Mouse (Mus musculus) forebrain, embryonic 12.5 days (tissue): ENCODE measurements at regions not wholly inside any gene's neighbourhood (a gene's known extent, or its start where the extent isn't known, plus 50 kb on each side); places are given as distances from the start of the nearest gene placed in this dataset.
"Not testable (repeated sequence)": the region's sequence is repeated elsewhere in the genome, so short reads cannot be mapped to it uniquely, and the experiment has no call there.

Experiments used
- ATAC-seq: fragments of 200-750 bp; cut with Nextera tagmentation; 2 replicates; pipeline ENCODE4 v1.8.0; 2017; ENCODE audit warnings: moderate TSS enrichment; ENCODE audit not compliant: low FRiP score
- H3K27ac ChIP-seq: fragments of 300-500 bp; sonication (generic); 2 replicates; pipeline ENCODE4 v1.5.1; 2016; ENCODE audit warnings: mild to moderate bottlenecking
- H3K27me3 ChIP-seq: fragments of 300-500 bp; sonication (generic); 2 replicates; pipeline ENCODE4 v1.6.1; 2016; ENCODE audit warnings: mild to moderate bottlenecking
- H3K36me3 ChIP-seq: fragments of 300-500 bp; sonication (generic); replicated peaks from 2 replicates; pipeline ENCODE4 v1.6.1; 2016; ENCODE audit warnings: mild to moderate bottlenecking
- H3K4me1 ChIP-seq: fragments of 300-500 bp; sonication (generic); 2 replicates; pipeline ENCODE4 v1.6.1; 2016
- H3K4me2 ChIP-seq: fragments of 300-500 bp; sonication (generic); 2 replicates; pipeline ENCODE4 v1.6.1; 2016; ENCODE audit warnings: mild to moderate bottlenecking, moderate library complexity
- H3K4me3 ChIP-seq: fragments of 300-500 bp; sonication (generic); replicated peaks from 2 replicates; pipeline ENCODE4 v1.5.1; 2016; ENCODE audit warnings: mild to moderate bottlenecking
- H3K9ac ChIP-seq: fragments of 300-500 bp; sonication (generic); 2 replicates; pipeline ENCODE4 v1.6.1; 2016; ENCODE audit warnings: mild to moderate bottlenecking
- H3K9me3 ChIP-seq: fragments of 300-500 bp; sonication (generic); 2 replicates; pipeline ENCODE4 v1.6.1; 2016
- WGBS: fragments of 180-500 bp; shearing (Covaris S2); methylation state at CpG from one replicate; pipeline ENCODE4 v1.1.7; 2016; 5-methylcytosine and 5-hydroxymethylcytosine counted together

DNA sequence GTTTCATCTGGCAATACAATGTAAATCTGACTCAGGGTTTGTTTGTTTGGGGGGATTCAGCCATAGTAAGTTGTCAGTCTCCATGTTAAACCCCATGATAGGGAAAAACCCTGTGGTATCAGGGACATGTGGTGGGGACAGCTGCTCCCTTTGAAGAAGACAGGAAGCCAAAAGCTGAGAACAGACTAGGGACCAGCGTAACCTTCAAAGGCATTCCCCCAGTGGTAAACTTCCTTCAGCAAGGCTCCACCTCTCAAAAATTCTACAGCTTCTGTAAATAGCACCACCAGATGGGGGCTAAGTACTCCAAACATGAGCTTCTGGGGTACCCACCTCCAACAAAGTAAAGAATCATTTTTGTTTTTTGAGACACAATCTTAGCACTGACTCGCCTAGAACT, 476.0 kb upstream of the Fam160b2 start:
- Histone ChIP-seq H3K4me2 (no peak overlapping the region), H3K27me3 (no peaks in the 10 kb centered on the region), H3K36me3 (no peaks in the 10 kb centered on the region), H3K27ac (no peak overlapping the region), H3K4me3 (no peak overlapping the region), H3K9me3 (no peaks in the 10 kb centered on the region), H3K9ac (no peak overlapping the region), H3K4me1 (no peaks in the 10 kb centered on the region)
- 81% methylated on average over 2 of the region's 2 CpGs for WGBS
- ATAC-seq = no peak

DNA sequence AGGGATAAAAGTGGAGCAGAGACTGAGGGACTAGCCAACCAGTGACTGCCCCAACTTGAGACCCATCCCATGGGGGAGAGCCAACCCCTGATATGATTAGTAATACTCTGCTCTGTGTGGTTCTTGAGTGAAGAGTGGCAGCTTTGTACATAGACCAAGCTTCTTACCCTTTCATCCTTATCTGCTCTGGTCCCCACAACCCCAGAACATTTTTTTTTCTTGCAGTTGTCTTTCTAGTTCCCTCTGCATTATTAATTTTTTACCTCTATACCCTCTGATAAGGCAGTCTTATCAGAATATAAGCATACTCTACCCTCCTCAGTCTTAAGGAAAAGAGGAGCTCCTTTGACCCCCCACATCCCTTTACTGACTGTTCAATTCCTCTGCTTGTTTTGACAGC, 474.4 kb upstream of the Fam160b2 start:
- H3K27me3 ChIP-seq = no peaks in the 10 kb centered on the region
- H3K9ac ChIP-seq = no peak overlapping the region
- no peak overlapping the region for H3K4me2 ChIP-seq
- H3K27ac ChIP-seq = no peak overlapping the region
- no peak for ATAC-seq
- H3K4me1 ChIP-seq = no peaks in the 10 kb centered on the region
- H3K4me3 ChIP-seq = no peak overlapping the region
- no peaks in the 10 kb centered on the region for H3K36me3 ChIP-seq
- H3K9me3 ChIP-seq = peaks cover 3% of the 10 kb centered on the region; the same call in 1 of the 2 replicates

DNA sequence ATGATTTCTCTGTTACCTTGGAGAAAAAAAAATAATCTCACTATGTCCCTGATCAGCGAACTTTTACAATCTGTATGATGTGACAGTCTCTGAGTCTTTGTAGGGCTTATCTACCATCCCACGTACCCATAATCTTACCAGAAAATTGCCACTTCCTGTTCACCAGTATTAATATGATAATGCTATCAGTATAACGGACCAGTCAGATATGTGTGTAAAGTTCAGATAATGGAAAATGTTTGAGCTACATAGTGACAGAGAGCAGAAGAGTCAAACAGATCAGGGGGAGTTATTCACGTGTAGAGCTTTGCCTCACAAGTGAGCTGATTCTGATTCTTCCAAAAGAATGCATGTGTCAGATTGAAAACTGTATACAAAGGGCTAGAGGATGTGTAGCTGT, 466.0 kb upstream of the Fam160b2 start:
- Histone ChIP-seq H3K4me3 (no peak overlapping the region), H3K4me2 (no peak overlapping the region), H3K9ac (no peak overlapping the region), H3K4me1 (no peaks in the 10 kb centered on the region), H3K27ac (no peak overlapping the region), H3K27me3 (no peaks in the 10 kb centered on the region), H3K36me3 (no peaks in the 10 kb centered on the region), H3K9me3 (peaks cover 3% of the 10 kb centered on the region; the same call in 1 of the 2 replicates)
- ATAC-seq = no peak
- 86% methylated on average over 4 of the region's 4 CpGs for WGBS

DNA sequence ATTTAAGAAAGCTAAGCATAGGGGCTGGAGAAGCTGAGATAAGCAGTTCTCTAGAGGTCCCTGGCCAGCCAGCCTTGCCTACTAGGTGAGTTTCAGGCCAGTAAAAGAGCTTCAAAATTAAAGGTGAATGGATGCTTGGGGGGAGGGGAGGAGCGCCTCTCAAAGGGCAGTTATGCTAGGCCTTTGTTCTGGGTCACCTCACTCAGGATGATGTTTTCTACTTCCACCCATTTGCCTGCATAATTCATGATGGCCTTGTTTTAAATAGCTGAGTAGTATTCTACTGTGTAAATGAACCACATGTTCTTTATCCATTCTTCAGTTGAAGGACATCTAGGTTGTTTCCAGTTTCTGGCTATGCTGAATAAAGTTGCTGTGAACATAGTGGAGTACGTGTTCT, 457.0 kb upstream of the Fam160b2 start:
- 80% methylated on average over 2 of the region's 2 CpGs for WGBS
- no peak overlapping the region for H3K9ac ChIP-seq
- no peak overlapping the region for H3K4me3 ChIP-seq
- H3K27ac ChIP-seq = no peak overlapping the region
- no peak overlapping the region for H3K4me2 ChIP-seq
- H3K4me1 ChIP-seq = no peaks in the 10 kb centered on the region
- no peaks in the 10 kb centered on the region for H3K9me3 ChIP-seq
- ATAC-seq = no peak
- H3K27me3 ChIP-seq = no peaks in the 10 kb centered on the region
- H3K36me3 ChIP-seq = no peaks in the 10 kb centered on the region

DNA sequence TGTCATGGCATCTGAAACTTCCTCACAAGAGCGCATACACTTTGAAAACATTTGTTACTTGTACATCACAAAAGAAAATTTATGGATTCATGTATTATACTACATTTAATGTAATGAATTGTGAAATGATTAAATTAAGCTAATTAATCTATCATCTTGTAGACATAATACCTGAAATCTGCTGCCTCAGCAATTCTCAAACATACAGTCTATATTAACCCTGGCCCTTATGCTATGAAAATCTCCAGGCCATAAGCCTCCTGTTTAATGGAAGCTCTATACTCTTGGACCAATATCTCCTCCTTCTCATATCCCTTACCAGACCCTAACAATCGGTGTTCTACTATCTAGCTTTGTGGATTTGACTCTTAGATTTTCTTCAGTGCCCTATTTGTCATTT, 455.8 kb upstream of the Fam160b2 start:
- no peak for ATAC-seq
- Histone ChIP-seq H3K27me3 (no peaks in the 10 kb centered on the region), H3K9ac (no peak overlapping the region), H3K9me3 (no peaks in the 10 kb centered on the region), H3K27ac (no peak overlapping the region), H3K4me1 (no peaks in the 10 kb centered on the region), H3K4me2 (no peak overlapping the region), H3K4me3 (no peak overlapping the region), H3K36me3 (no peaks in the 10 kb centered on the region)
- 94% methylated on average over 2 of the region's 2 CpGs for WGBS

DNA sequence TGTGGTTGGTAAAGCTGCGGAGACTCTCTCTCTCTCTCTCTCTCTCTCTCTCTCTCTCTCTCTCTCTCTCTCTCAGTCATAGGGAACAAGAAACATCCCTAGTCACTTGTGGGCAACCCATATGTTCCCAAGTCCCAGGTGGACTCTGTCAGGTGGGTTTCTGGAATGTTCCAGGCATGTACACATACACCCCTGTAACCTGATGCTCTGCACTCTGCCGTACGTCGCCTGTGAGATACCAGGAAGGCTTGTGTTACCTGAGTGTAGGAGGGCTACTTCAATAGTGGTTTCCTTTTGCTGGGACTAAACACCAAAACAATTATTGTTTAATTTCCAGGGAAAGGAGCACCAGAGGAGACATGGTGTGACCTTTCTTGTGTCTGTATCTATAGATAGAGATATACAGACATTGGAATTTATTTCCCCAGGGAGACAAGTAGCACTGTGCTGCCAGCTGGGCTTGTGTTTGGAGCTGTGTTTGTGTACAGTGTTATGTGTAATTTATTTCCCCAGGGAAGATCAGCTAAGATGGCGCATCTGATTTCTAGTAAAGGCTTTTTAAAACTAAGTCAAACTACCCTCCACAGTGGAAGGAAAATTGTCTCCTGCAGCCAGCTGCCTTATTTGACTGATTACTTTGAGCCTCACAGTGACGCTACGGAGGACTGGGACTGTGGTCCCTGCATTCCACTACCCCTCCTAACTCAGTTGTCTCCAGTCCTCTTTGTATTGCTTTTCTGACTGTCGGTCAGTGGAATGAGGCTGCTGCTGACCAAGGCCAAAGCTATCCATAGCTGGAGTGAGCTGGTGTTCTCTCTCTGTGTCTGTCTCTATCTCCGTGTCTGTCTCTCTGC, 454.4 kb upstream of the Fam160b2 start:
- no peak overlapping the region for H3K27ac ChIP-seq
- H3K9ac ChIP-seq = no peak overlapping the region
- H3K4me2 ChIP-seq = no peak overlapping the region
- H3K27me3 ChIP-seq = no peaks in the 10 kb centered on the region
- no peak for ATAC-seq
- no peak overlapping the region for H3K4me3 ChIP-seq
- no peaks in the 10 kb centered on the region for H3K36me3 ChIP-seq
- WGBS = 78% methylated on average over 9 of the region's 9 CpGs
- H3K4me1 ChIP-seq = no peaks in the 10 kb centered on the region
- no peaks in the 10 kb centered on the region for H3K9me3 ChIP-seq

DNA sequence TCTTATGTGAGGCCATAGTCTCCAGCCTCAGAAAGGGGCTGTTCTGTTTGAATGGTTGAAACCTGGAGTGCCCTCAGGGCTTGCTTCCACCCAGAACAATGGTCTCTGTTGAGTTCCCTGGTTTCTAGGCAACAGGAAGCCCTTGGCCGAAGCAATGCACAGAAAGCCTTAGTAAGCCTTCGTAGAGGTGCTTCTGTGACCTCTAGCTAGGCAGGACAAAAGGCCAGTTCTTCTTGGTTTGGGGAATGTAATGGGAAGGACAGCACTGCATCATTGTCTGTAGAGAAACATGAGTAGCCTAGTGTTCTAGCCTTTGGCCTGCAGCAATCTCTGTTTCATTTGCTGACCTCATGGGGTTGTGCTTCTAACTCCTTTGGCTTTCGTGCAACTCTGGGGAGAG, 447.5 kb upstream of the Fam160b2 start:
- no peak for ATAC-seq
- peaks cover 5% of the 10 kb centered on the region; the same call in 1 of the 2 replicates for H3K4me1 ChIP-seq
- no peak overlapping the region for H3K9ac ChIP-seq
- 11% methylated on average over 3 of the region's 3 CpGs for WGBS
- H3K4me2 ChIP-seq = no peak overlapping the region
- no peaks in the 10 kb centered on the region for H3K9me3 ChIP-seq
- H3K27ac ChIP-seq = no peak overlapping the region
- no peak overlapping the region for H3K4me3 ChIP-seq
- no peaks in the 10 kb centered on the region for H3K27me3 ChIP-seq
- H3K36me3 ChIP-seq = no peaks in the 10 kb centered on the region

DNA sequence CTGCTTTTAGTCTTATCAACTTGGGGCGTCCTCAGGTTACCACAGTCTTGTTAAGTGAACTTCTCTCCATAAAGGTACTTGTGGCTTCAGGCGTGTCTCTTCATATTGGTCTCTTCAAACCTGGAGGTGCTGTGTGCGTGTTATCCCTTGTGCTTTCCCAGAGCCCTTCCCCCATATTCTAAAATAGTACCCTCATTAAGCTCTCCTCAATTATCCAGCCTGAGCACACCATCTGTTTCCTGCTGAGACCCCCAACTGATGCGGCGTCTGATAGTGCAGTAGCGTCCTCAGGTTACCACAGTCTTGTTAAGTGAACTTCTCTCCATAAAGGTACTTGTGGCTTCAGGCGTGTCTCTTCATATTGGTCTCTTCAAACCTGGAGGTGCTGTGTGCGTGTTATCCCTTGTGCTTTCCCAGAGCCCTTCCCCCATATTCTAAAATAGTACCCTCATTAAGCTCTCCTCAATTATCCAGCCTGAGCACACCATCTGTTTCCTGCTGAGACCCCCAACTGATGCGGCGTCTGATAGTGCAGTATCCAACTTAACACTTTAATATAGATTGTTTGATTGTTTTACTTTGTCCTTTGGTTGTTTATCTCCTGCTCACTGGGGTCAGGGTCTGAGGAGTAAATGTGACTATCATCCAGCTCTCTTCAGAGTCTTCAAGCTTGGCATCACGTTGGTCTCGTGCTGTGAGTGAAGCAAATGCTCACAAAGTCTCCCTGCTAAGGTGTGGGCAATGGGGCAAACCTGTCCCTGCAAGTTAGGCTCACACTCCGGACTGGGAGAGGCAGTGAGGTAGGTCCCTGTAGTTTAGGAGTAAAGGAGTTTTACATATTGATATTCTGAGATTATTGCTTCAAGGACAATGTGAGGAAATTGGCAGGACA, 444.5 kb upstream of the Fam160b2 start:
- not testable (repeated sequence) for H3K27ac ChIP-seq, H3K4me1 ChIP-seq, H3K27me3 ChIP-seq, H3K4me3 ChIP-seq, H3K9ac ChIP-seq, H3K9me3 ChIP-seq, H3K4me2 ChIP-seq, H3K36me3 ChIP-seq
- 50% methylated on average over 11 of the region's 13 CpGs for WGBS
- peak; percentile 44; the same call in 1 of the 2 replicates for ATAC-seq

DNA sequence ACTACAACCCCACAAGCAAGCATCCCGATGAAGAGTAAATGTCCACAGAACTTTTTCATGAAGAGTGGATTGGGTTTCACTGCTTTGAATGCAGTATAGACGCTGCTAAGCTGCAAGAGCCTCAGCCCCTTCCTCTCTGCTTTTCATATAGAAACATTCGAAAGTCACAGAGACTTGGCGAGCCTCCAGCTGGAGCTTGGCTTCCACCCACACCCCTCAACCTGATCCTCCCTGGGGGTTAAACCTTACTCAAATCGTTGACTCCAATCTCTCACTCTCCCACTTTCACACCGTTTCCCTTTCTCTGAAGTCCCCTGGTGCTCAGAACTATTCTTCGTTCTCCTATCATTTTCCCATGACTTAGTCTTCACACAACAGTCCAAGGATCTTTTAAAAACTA, 437.0 kb upstream of the Fam160b2 start:
- H3K27me3 ChIP-seq = no peaks in the 10 kb centered on the region
- 73% methylated on average over 7 of the region's 7 CpGs for WGBS

DNA sequence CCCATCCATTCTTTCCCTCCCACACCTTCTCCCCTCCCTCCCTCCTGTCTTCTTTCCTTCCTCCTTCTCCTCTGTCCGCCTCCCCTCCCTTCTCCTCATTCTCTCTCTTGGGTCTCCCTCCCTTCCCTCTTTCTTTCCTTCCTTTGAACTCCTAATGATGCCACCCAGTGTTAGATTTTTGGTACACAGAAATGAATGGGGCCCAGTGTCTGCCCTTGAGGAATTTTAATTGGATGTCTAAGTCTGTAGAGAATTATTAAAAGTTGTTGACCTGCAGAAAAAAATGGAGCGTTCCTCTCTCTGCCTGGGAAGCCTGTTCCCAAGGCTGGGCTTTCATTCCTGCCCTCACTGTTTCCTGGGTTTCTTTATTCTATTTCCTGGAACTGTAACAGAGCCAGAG, 434.0 kb upstream of the Fam160b2 start:
- WGBS = 25% methylated on average over 2 of the region's 2 CpGs

More for the DNA sequence above, 437.0 kb upstream of the Fam160b2 start:
- Histone ChIP-seq H3K4me3 (no peak overlapping the region), H3K4me2 (no peak overlapping the region), H3K27ac (no peak overlapping the region), H3K9me3 (no peaks in the 10 kb centered on the region), H3K4me1 (no peaks in the 10 kb centered on the region), H3K36me3 (no peaks in the 10 kb centered on the region), H3K9ac (no peak overlapping the region)
- no peak for ATAC-seq

DNA sequence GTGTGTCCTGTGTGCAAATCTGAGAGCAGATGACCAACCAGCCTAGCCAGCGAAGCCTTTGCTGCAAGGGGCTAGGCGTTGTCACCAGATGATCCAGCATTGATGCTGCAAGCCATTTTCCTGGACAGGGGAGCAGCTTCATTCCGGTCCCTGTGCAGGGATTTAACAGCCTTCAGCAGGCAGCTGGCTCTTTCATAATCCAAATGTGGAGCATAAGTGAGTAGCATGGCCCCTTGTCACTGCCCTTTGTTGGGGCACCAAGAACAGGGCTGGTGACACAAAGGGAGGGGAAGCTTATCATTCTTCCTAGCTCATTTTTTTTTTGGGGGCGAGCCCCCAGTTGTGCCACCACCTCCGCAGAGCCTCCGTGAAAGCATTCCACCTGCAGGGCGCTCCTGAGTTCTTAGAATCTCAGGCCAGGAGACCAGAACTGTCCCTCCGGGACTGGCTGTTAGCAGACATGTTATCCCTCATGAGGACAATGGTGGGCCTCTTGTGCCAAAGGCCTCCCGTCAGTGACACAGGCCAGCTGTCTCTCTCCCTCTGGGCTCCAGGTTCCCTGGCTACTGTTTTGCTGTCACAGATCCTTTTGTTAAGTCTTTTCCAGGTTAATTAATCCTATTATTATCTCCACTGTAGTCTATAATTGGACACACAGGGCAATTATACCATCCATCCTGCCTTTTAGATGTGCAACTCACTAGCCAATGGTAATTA, 430.7 kb upstream of the Fam160b2 start:
- Histone ChIP-seq H3K4me2 (no peak overlapping the region), H3K9me3 (no peaks in the 10 kb centered on the region), H3K9ac (no peak overlapping the region), H3K36me3 (no peaks in the 10 kb centered on the region), H3K4me1 (peaks cover 7% of the 10 kb centered on the region; the same call in 1 of the 2 replicates), H3K27ac (no peak overlapping the region), H3K4me3 (no peak overlapping the region), H3K27me3 (no peaks in the 10 kb centered on the region)
- no peak for ATAC-seq
- 75% methylated on average over 9 of the region's 9 CpGs for WGBS

More for the DNA sequence above, 434.0 kb upstream of the Fam160b2 start:
- H3K9ac ChIP-seq = no peak overlapping the region
- no peak overlapping the region for H3K4me3 ChIP-seq
- H3K4me1 ChIP-seq = peaks cover 7% of the 10 kb centered on the region; the same call in 1 of the 2 replicates
- no peaks in the 10 kb centered on the region for H3K9me3 ChIP-seq
- H3K27me3 ChIP-seq = no peaks in the 10 kb centered on the region
- no peak overlapping the region for H3K27ac ChIP-seq
- H3K4me2 ChIP-seq = no peak overlapping the region
- ATAC-seq = no peak
- no peaks in the 10 kb centered on the region for H3K36me3 ChIP-seq
